Mouse (Mus musculus) 3134 (cell line): Measurements from ENCODE around the gene Macrod2.
A peak's percentile ranks its signal among the peaks of the same experiment; 100 is the strongest.

Source experiments
- DNase-seq: peaks from one replicate; pipeline ENCODE4 v3.0.0-alpha.2; 2011; ENCODE audit warnings: low spot score; ENCODE audit not compliant: insufficient read length; ENCODE audit errors: extremely low read depth

Gene Macrod2

DNA sequence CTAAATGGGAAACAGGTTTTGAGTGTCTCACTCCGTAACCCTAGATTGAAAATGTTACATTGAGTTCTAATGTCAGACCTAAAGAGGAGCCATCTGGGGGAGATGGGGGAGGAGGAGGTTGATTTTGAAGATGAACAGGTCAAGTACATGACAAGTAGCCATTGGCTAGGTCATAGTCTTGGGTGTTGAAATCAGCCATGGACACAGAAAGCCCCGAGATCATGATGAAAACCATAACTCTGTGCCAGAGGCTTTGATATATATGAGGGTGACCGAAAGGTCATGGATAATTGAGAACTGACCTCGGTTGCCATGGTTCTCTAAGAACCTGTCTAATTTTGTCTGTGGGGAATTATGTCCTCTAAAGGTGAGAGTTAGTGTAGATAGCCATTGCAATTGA lies 1405.1 kb downstream of the Macrod2 start:
- DNase-seq, result no peak

DNA sequence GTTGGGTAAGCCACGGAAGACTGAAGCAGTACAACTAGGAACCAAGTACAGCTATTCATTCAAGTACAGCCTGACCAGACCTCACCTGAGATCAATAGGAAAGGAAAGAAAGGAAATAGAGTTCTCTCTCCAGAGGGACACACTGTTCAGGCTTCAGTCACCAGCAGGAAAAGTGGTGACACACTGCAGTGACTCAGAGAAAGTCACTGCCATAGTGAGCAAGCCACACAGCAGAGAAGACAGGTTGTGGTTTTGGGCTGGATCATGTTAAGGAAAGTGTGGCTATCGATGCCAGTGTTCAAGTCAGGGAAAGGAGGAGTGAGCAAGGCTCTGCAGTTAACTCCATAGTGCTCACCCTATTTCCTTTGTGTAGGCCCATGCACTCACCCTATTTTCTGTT lies 1405.8 kb downstream of the Macrod2 start:
- peak; percentile 25 for DNase-seq

DNA sequence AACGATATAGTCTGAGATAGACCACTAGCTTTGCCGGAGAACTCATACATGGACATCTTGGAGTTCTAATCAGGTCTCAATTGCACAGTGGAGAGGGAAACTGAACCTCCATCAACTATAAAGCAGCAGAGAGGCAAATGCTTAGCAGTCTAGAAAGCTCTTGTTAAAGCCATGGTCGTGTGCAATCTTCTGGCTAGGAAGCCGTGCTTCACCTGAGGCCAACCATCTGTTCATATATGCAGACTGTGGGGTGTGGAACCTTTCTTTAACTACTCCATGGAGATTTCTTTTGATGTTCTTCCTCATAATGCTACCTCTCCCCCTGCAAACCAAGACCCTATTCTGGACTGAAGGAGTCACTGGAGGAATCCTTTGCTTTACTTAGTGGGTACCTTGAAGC lies 1421.2 kb downstream of the Macrod2 start:
- no peak for DNase-seq

DNA sequence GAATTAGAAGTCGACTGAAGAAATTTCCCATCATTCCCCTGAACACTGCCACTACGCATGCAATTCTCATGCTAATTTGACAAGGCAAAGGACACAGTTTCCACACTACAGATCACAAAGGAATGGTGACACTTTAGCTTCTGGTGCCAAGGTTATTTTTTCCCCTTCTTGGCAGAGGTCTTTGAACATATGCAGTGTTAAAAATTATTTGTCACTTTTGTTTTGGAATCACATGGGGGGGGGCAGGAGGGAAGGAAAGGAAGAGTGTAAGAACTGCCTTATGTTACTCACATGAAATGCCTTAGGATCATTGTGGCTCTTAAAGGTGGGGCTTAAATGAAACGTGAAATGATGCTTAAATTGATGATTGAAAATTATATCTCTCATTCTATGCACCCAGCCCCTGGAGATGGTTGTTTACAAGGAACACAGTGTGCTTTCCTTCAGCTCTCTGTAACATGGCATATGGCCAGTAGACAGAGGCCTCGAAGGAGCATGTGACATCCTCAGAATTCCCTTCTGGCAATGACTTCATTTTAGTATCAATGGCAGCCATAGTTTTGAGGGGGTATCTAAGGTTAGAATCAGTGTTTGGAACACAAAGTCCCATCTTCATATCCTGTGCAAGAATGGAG lies 1422.6 kb downstream of the Macrod2 start:
- DNase-seq, result no peak

DNA sequence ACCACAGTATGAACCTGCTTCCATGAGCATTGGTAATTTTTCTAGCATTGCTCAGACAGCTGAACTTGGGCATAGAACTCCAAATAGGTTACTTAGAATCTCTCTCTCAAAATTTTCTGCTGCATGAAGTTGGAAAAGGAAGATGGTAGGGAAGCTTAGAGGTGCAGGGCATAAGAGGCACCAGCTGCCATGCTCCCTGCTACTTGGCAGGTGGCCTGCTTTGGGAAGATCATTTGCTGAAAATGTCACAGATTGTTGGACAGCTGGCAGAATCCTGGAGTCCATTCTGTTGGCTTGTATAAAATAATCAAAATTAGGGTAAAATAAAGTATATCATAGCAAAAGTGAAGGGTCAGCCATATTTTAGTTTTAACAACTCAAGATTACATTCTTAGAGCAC lies 1425.7 kb downstream of the Macrod2 start:
- no peak for DNase-seq

DNA sequence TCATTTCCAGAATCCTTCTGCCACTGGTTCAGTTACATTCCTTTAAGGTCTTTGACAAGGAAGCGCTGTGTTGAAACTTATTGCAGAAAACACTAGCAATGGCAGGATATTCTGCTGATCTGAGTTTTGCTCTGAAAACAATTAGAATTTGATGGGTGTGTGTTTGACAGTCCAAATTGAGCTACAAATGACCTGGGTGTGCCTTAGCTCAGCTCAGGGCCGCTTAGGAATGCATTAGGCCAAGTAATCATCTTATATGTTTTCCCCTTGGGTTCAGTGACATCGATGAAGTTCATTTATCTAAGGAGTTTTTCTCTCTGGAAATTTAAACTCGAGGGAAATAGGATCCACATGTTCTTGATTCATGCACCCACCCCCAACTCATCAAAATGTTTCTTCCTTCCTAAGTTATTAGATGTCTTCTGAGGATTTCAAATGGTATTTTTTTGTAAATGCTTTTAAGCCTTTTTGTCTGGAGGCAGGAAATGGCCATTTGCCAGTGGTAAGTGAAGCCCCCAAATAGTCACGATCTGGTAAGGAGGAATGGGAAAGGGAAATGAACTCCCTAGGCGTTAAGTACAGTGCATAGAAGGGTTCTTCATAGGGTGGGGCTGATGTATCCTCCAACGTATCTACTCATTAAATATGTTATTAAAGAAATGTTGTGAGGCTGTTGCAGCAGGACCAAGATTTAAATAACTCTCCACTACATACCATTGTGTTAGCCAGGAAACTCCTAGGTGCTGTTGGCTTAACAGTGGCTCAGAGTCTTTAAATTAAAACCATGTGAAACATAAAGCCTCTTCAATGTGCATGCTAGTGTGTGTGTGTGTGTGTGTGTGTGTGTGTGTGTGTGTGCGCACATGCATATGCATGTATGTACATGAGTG lies 1430.7 kb downstream of the Macrod2 start:
- no peak for DNase-seq

DNA sequence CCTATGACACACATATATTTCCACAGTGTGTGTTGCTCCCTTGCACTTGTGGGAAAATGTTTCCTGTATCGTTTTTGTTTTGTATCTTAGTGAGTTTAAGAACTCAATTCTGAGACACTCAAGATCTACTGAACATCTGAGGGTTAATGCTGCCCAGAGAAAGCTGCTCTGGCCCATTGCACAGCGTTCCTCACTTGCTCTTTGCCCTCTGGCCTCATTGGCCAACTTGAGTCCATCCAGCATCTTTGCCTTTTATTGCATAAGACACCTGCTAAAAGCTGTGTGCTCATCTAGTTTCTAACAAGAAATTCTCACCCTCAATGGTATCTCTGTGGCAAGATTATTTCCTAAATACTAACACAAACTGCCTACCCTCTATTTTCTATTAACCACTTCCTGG lies 1435.4 kb downstream of the Macrod2 start:
- no peak for DNase-seq

DNA sequence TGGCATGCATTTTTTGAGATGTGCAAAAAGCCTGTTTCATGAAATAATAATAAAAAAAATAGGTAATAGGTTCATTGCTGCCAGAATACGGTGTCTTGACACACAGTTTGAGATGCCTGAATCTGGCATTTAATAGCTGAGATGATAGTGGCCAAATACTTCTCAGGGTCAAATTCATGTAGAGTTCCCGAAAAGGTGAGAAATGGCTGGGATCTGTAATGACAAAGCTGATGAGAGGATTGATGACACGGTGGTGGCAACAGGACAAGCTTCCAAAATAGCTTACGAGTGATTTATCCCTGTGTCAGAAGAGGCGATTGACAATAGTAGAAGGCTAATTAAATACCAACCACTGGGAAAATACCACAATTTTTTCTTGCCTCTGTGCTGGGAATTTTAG lies 1436.4 kb downstream of the Macrod2 start:
- DNase-seq, result no peak

DNA sequence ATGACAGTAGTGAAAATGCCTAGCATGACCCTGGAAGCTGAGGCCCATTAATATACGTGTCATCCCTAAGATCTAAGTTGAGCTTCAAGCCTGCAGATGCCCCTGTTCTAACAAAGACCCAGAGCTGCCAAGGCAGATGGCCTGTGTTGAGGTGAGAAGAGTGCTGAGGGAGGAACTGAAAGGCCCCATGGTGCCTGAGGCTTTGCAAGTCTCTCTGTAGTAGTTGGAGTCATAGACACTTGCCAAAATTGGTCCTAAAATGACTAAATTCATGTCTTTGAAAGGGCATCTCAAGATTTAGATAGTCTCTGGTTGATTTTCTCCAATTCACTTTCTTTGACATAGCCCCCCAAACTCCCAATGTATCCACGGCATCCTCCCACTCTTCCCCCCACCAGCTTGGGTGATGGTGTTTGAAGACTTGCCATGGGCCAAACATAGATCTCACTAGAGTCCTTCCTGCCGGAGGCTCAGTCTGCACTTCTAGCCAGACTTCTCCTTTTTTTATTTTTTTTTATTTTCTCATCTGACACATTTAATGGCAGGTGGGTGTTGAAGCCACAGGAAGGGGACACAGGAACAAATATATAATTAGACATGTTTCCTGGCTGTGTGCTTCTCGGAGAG lies 1439.2 kb downstream of the Macrod2 start:
- no peak for DNase-seq

DNA sequence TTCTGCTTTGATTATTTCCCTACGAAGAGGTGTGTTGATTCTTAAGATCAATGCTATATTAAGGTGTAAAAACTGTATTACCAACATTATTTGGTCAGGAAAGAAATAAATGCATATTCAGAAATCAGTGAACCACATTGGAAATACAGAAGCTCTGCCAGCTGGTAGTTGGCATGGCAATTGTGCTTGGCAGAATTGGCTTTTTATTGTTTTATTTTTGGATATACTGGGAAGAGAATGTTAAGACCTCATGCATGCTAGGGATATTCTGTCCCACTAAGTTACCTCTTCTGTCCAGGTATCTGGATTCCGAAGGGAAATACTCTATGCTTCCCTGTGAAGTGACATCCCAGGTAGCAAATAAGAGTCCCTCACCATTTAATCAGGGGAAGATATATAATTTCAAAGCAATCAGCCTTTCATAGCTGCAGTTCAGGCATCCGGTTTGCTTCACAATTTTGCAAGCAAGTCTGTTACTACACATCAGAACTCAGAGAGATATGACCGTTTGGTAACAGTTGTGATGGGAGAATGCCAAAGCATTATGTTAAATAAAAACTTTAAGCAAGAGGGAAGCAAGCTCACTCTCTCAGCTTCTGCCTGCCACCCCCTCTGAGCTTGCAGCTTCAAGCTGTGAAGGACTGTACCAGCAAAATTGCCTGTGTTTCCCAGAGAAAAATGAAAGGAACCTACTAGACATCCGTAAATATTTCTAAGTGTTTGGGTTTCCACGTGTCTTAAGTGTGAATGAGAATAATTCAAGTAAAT lies 1449.5 kb downstream of the Macrod2 start:
- no peak for DNase-seq

DNA sequence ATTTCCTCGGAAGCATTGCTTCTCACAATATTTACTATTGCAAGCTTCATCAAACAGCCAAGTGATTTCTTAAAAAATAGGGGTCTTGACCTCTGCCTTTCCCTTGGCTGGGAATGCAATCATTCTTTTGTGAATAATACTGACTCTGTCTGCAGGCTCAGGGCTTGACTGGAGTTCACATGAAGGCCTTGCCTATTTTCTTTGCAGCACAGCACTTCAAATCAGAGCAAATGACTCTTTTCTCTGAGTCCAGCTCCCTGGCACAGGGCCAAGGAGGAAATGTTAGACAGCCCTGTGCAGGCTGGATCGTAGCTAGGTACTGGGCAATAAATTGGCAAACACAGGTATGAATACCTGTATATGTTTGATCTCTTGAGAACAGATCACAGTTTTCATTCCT lies 1464.1 kb downstream of the Macrod2 start:
- no peak for DNase-seq

DNA sequence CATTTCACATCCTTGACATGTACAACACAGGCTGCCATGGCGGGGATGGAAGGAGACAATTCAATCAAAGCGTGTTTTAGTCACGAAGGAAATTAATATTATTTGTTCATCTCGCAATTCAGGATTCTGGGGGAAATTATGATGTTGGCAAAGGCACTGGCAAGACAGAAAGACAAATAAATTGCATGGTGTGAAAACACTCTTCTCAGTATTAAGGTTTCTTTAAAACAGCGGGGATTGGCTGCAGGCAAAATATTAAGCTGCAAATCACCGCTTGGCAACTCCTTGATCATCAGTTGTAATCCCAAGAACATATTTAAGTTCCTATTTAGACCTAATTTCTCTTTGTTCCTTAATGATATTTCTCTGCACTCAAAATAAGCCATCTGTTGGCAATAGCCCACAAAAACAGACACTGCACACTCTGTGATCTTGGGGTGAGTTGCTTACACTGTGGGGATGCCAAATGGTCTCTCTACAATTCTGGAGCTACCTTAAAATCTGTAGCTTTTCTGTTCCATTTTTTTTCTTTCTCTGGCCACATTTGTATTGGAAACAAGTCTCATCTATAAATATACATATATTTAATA lies 1466.7 kb downstream of the Macrod2 start:
- DNase-seq, result no peak

DNA sequence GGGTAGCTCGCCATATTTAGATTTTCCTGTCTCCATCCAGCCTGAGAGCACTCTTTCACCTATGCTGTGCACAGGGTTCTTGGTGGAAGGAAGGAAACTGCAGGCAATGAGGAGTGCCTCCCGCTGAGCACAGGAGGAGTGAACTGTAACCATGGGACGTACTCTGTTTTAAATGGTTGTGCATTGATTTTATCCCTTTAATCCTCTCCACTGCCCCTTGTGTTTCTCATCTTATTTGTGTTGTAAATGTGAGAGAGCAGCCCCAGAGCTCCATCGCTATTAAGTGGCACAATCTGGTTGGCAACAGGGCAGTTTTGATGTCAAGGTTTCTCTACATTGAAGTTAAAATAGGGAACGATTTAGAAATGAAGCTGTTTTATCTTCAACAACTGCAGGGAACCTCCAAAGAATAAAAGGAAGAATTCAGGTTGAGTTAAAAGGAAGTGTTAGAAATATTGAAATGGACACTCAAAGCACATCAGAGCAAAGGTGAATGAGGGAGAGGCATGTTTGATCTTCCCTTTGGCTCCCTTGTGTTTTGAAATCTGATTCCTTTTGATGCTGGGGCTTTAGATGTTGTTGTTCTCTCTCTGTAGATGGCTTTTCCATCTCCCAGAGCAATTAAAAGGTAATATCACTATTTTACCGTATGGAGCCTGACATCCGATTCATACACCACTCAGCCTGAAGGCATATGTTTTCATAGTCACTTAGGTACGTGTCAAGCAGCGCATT lies 1467.6 kb downstream of the Macrod2 start:
- no peak for DNase-seq

DNA sequence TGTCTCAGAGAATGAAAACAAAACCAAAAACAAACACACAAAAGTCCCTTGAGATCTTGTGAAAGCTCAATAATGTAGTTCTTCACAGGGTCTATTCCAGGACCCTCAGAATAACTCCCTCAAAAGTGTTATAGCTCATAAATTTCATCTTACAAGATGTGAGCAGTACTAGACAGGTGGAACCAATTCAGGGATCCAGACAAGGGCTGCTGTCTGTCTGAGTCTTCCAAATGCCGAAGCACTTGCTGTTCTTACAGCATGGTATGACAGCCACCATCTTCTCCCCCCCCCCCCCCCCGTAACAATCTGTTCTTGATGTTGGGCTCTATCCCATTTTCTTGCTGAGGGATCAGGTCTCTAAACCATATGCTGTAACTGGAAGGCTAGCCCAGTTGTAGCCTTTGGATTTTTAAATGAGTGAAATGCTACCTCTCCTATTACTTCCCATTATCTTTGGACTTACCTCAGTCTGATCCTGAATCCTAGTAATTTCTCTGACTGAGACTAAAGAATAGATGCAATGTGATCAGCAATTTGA lies 1468.6 kb downstream of the Macrod2 start:
- DNase-seq, result no peak

DNA sequence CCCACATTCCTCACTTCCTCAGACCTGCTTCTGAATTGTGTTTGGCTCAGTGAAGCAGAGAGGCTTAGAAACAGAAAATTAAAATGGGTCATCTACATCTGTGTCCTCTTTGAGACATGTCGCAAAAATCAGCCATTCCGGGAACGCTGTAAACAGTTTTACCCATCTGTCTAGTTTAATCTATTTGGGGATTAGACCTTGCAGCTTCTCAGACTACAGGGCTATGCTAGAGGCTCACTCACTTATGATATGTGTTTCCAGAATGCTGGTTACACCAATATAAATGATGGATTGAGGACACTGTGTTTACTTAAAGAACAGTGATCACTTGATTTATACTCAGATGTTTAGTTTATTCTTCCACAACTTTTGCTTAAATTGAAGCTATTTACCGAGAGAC lies 1475.8 kb downstream of the Macrod2 start:
- DNase-seq, result no peak

DNA sequence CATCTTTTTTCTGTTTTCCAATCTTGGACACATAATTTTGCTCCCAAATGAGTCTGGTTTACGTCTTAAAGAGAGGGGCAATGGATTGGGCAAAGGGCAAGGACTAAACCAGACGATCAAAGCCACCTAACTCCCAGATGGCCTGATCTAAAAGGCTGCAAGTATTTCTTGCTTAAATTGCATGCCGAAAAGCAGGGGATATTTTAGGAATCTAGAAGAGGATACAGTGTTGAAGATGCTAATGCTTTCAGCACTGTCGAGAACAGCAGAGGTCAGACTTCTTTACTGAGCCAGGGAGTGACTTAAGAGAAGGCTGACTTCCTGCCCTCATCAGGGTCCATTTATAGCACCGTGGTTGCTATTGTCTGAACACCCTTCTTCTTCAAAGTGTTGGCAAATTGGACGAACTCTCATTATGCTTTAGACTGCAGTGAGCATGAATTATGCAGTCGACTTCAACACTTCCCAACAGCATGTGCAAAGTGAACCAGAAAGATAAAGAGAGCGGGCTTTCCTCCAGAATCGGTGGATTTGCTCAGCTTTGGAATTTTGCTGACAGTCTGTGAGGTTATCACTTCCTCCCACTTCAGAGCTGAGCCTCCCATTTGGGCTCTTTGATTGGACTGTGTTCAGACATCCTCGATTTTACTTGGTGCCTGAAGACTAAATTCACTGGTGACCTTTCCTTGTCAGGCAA lies 1481.2 kb downstream of the Macrod2 start:
- no peak for DNase-seq

DNA sequence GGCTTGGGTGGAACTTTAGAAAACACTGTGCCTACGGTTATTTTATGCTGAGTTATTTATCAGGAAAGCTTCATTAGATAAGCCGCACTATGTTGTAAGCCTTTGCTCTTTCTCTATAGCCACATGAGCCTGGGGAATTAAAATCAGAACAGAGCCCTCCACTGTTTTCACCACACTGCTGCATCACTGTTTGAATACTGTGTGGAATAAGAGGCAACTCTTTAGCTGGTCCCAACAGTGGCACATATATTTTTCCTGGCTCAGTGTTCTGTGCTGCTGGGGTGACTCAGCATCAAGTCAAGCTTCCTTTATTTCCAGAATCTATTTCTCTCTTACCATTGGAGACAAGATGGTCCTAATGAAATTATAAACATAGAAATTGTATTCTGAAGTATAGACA lies 1481.8 kb downstream of the Macrod2 start:
- no peak for DNase-seq

DNA sequence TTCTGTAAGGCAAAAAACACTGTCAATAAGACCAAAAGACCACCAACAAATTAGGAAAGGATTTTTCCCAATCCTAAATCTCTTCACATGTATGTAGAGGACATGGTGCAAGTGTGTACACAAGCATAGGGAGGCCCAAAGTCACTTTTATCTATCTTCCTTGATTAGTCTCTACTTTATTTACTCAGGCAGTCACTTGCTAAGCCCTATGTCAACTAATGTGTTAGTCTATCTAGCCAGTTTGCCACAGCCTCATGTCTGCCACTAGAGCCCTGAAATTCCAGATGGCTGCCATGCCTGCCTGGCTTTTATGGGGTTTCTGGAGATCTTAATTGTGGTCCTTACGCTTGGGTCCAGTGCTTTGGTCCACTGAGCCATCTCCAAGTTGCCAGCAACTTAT lies 1483.4 kb downstream of the Macrod2 start:
- DNase-seq, result no peak

DNA sequence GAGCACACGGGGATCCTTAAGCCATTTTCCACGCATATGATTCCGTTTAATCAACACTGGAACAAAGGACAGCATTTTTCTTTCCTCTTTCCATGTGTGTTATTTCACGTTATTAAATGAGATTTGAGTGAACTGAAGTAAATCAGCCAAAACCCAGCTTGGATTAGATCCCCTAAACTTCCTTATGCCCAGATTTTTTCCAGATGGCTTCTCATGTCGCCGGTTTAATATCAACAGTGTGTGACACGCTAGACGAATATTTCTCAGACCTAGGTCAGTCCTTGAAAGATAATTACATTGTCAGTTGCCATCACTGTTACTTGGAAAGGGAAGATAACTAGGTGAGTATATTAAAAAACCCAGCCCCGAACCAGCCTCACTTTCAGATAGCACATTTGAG lies 1484.6 kb downstream of the Macrod2 start:
- DNase-seq, result no peak
